24 mouse cellular contexts compared by ENCODE assay signal in the genomic region with DNA sequence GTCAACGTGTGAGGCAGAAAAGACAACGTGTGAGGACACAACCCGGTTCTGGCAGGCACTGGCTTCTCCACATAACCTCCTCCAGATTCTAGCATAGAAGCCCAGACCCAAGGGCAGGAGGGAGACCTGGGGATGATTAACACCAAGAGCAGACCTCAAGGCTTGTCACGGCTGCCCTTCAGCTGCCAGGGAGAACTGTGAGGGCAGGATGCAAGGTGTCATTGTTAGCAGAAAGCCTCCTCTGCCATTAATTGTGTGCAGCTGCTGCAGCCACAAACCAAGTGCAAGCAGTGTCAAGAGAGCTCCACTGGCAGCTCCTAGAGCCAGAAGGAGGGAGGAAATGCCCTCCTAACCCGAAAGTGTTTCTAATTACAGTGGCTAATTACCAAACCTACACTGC.
A peak's percentile ranks its signal among the peaks of the same experiment; 100 is the strongest.
DNase-seq lines count a peak whose midpoint lies in the region; ATAC-seq and TF ChIP-seq lines count a peak whose summit lies in the region.
"Had no signal": no experiment of that assay in that cellular context is flagged by ENCODE, and none has a peak within 500 bp of the region (broad histone marks: within the 10 kb centered on the region; RNA-seq: fewer than 3 reads in every experiment).

No protein-coding gene starts in this region.

- no peaks in the 10 kb centered on the region; the same call in 1 of the 2 replicates for H3K27me3 ChIP-seq in forebrain, embryonic 10.5 days (ENCODE audit: poor library complexity, severe bottlenecking)
- H3K27me3 ChIP-seq in forebrain, embryonic 14.5 days (replicated peaks; ENCODE audit: control insufficient read depth, insufficient read depth, low read length): no peaks in the 10 kb centered on the region
- H3K27me3 ChIP-seq in kidney, embryonic 14.5 days (ENCODE audit: control insufficient read depth, insufficient read depth, low read length): no peaks in the 10 kb centered on the region
- H3K27me3 ChIP-seq in embryonic facial prominence, embryonic 11.5 days (ENCODE audit: control insufficient read depth, insufficient read depth, low read length): no peaks in the 10 kb centered on the region
- H3K27me3 ChIP-seq: midbrain, embryonic 13.5 days; neural tube, embryonic 12.5 days had no signal

- H3K9me3 ChIP-seq in forebrain, embryonic 10.5 days: peaks cover 16% of the 10 kb centered on the region
- peaks cover 5% of the 10 kb centered on the region; the same call in 1 of the 2 replicates for H3K9me3 ChIP-seq in forebrain, embryonic 14.5 days (replicated peaks; ENCODE audit: control insufficient read depth, low read length)
- H3K9me3 ChIP-seq in kidney, embryonic 14.5 days (ENCODE audit: control insufficient read depth, low read length): 0 out of 2 replicates have a peak, but pooled peaks cover 5% of the 10 kb centered on the region
- no peaks in the 10 kb centered on the region for H3K9me3 ChIP-seq in embryonic facial prominence, embryonic 11.5 days (replicated peaks; ENCODE audit: control insufficient read depth, low read length)
- H3K9me3 ChIP-seq: midbrain, embryonic 13.5 days; neural tube, embryonic 12.5 days had no signal

- 51% methylated on average over 5 of the region's 5 CpGs for WGBS in forebrain, embryonic 10.5 days
- WGBS in forebrain, embryonic 14.5 days: 38% methylated on average over 5 of the region's 5 CpGs
- 13% methylated on average over 5 of the region's 5 CpGs for WGBS in kidney, embryonic 14.5 days
- WGBS in embryonic facial prominence, embryonic 11.5 days: 33% methylated on average over 5 of the region's 5 CpGs

- no peak for DNase-seq in forebrain, embryonic 10.5 days (ENCODE audit: extremely low spot score, low spot score)
- no peak for DNase-seq in forebrain, embryonic 14.5 days (ENCODE audit: low spot score)
- DNase-seq in kidney, adult 11 months: no peak
- DNase-seq in embryonic facial prominence, embryonic 11.5 days (ENCODE audit: low spot score): peak; percentile 56
- no peak for DNase-seq in layer of hippocampus, adult 2 months (ENCODE audit: low spot score in 2 of 2)
- no peak for DNase-seq in gastrocnemius, adult 8-10 months (ENCODE audit: low spot score in 2 of 2)
- DNase-seq: cerebellum, adult 18-20 months; cerebellum, postnatal 14 days; gastrocnemius, postnatal 36 days; kidney, postnatal 4 days; left cerebral cortex, postnatal 4 days; liver, postnatal 0 days; lung, postnatal 14 days; retina, postnatal 1 day; right cerebral cortex, postnatal 25 days; spleen, adult 18-20 months; thymus, postnatal 14 days had no signal

- H3K4me3 ChIP-seq in forebrain, embryonic 10.5 days: no peak overlapping the region
- no peak overlapping the region for H3K4me3 ChIP-seq in forebrain, embryonic 14.5 days (ENCODE audit: low read depth, low read length)
- H3K4me3 ChIP-seq in kidney, embryonic 14.5 days (ENCODE audit: low read length): no peak overlapping the region
- H3K4me3 ChIP-seq in embryonic facial prominence, embryonic 11.5 days (ENCODE audit: low read depth, low read length): no peak overlapping the region
- H3K4me3 ChIP-seq in layer of hippocampus, adult 2 months: no peak overlapping the region
- H3K4me3 ChIP-seq: midbrain, embryonic 13.5 days; neural tube, embryonic 12.5 days had no signal

- H3K9ac ChIP-seq in forebrain, embryonic 14.5 days (ENCODE audit: low read length): no peak overlapping the region
- no peak overlapping the region for H3K9ac ChIP-seq in kidney, embryonic 14.5 days (ENCODE audit: low read depth, low read length)
- no peak overlapping the region for H3K9ac ChIP-seq in embryonic facial prominence, embryonic 11.5 days (replicated peaks; ENCODE audit: low read length)
- H3K9ac ChIP-seq: liver, postnatal 0 days; midbrain, embryonic 13.5 days; neural tube, embryonic 12.5 days had no signal

- H3K4me1 ChIP-seq in forebrain, embryonic 10.5 days: peaks cover 28% of the 10 kb centered on the region
- H3K4me1 ChIP-seq in forebrain, embryonic 14.5 days (ENCODE audit: control insufficient read depth, insufficient read depth, low read length): 0 out of 2 replicates have a peak, but pooled peaks cover 3% of the 10 kb centered on the region
- peaks cover 3% of the 10 kb centered on the region; the same call in 1 of the 2 replicates for H3K4me1 ChIP-seq in kidney, embryonic 14.5 days (ENCODE audit: control insufficient read depth, insufficient read depth, low read length)
- no peaks in the 10 kb centered on the region for H3K4me1 ChIP-seq in embryonic facial prominence, embryonic 11.5 days (ENCODE audit: control insufficient read depth, insufficient read depth, low read length)

- H3K4me2 ChIP-seq in forebrain, embryonic 14.5 days (ENCODE audit: low read length): no peak overlapping the region
- no peak overlapping the region for H3K4me2 ChIP-seq in kidney, embryonic 14.5 days (replicated peaks; ENCODE audit: low read depth, low read length)
- H3K4me2 ChIP-seq in embryonic facial prominence, embryonic 11.5 days (ENCODE audit: low read depth, low read length): no peak overlapping the region
- H3K4me2 ChIP-seq: liver, embryonic 11.5 days; midbrain, embryonic 13.5 days; neural tube, embryonic 12.5 days had no signal

- H3K27ac ChIP-seq in forebrain, embryonic 10.5 days: peak overlapping the region; percentile 60; the same call in 1 of the 2 replicates
- no peak overlapping the region for H3K27ac ChIP-seq in forebrain, embryonic 14.5 days (ENCODE audit: low read depth, low read length)
- no peak overlapping the region for H3K27ac ChIP-seq in kidney, embryonic 14.5 days (ENCODE audit: low read depth, low read length)
- no peak overlapping the region for H3K27ac ChIP-seq in embryonic facial prominence, embryonic 11.5 days (replicated peaks; ENCODE audit: low read depth, low read length)
- H3K27ac ChIP-seq in layer of hippocampus, adult 2 months: no peak overlapping the region
- H3K27ac ChIP-seq: hindbrain, postnatal 0 days; midbrain, embryonic 13.5 days; neural tube, embryonic 12.5 days had no signal

- TF ChIP-seq CTCF in layer of hippocampus, adult 2 months (conservative IDR thresholded peaks at IDR 0.05): no peak

- no peak for ATAC-seq in forebrain, embryonic 14.5 days
- ATAC-seq in kidney, embryonic 14.5 days (ENCODE audit: low FRiP score, low TSS enrichment): peak; percentile 71; the same call in 1 of the 2 replicates
- no peak for ATAC-seq in embryonic facial prominence, embryonic 11.5 days (replicated peaks; ENCODE audit: insufficient number of reproducible peaks, low FRiP score, low TSS enrichment, low read depth)
- ATAC-seq: forebrain, embryonic 16.5 days; hindbrain, postnatal 0 days; intestine, embryonic 16.5 days; liver, postnatal 0 days; midbrain, embryonic 13.5 days had no signal

- H3K36me3 ChIP-seq in forebrain, embryonic 10.5 days (replicated peaks): no peaks in the 10 kb centered on the region
- H3K36me3 ChIP-seq in forebrain, embryonic 14.5 days (ENCODE audit: control insufficient read depth, insufficient read depth, low read length): no peaks in the 10 kb centered on the region
- no peaks in the 10 kb centered on the region for H3K36me3 ChIP-seq in kidney, embryonic 14.5 days (ENCODE audit: control insufficient read depth, insufficient read depth, low read length)
- H3K36me3 ChIP-seq in embryonic facial prominence, embryonic 11.5 days (replicated peaks; ENCODE audit: control insufficient read depth, insufficient read depth, low read depth, low read length): no peaks in the 10 kb centered on the region
- H3K36me3 ChIP-seq: midbrain, embryonic 13.5 days; neural tube, embryonic 12.5 days had no signal
